Mouse (Mus musculus): ENCODE results near the gene Gm17509. TPM values are rescaled to one million over a fixed set of nuclear protein-coding genes. Genes with fewer than 3 reads are reported as not detected.
A peak's percentile ranks its signal among the peaks of the same experiment; 100 is the strongest.

Gene Gm17509
- polyA plus RNA-seq (2014; fragmentation: Nextera tagmentation; extraction: Ambion mirVana) = 0.09 and 0.38 TPM in 2 replicates

GRCm38 (mm10) chr13:117220501-117221321 is at the start of gene Gm17509:
Gene Gm17509 (minus strand): TSS chr13:117221075.
- peaks cover 8% of the 10 kb centered on the region; the same call in 1 of the 2 replicates for H3K27me3 ChIP-seq (ENCODE audit: control insufficient read depth, insufficient read depth, low read length)
- H3K4me2 ChIP-seq (replicated peaks; ENCODE audit: low read depth, low read length) = peak within 1 kb of the TSS; percentile 94
- no peaks in the 10 kb centered on the region for H3K36me3 ChIP-seq (ENCODE audit: control insufficient read depth, insufficient read depth, low read length)
- peak; percentile 87 for ATAC-seq (ENCODE audit: low FRiP score, low TSS enrichment)
- peak within 1 kb of the TSS; percentile 57 for H3K27ac ChIP-seq (ENCODE audit: low read depth, low read length)
- H3K9ac ChIP-seq (ENCODE audit: low read depth, low read length) = peak within 1 kb of the TSS; percentile 73
- 0 out of 2 replicates have a peak, but pooled peaks cover 3% of the 10 kb centered on the region for H3K4me1 ChIP-seq (ENCODE audit: control insufficient read depth, insufficient read depth, low read length)
- WGBS = under 1% methylated on average over 60 of the region's 67 CpGs
- no peaks in the 10 kb centered on the region for H3K9me3 ChIP-seq (ENCODE audit: control insufficient read depth, low read length)
- peak within 1 kb of the TSS; percentile 58 for H3K4me3 ChIP-seq (ENCODE audit: low read length)

GRCm38 (mm10) chr13:117267963-117268362 is 47.1 kb upstream of the Gm17509 start:
- Histone ChIP-seq H3K27ac (ENCODE audit: low read depth, low read length) (no peak overlapping the region), H3K9me3 (ENCODE audit: control insufficient read depth, low read length) (no peaks in the 10 kb centered on the region), H3K4me3 (ENCODE audit: low read length) (no peak overlapping the region), H3K27me3 (ENCODE audit: control insufficient read depth, insufficient read depth, low read length) (no peaks in the 10 kb centered on the region), H3K36me3 (ENCODE audit: control insufficient read depth, insufficient read depth, low read length) (no peaks in the 10 kb centered on the region), H3K4me1 (ENCODE audit: control insufficient read depth, insufficient read depth, low read length) (no peaks in the 10 kb centered on the region), H3K4me2 (replicated peaks; ENCODE audit: low read depth, low read length) (no peak overlapping the region), H3K9ac (ENCODE audit: low read depth, low read length) (no peak overlapping the region)
- 92% methylated on average over 14 of the region's 14 CpGs for WGBS
- no peak for ATAC-seq (ENCODE audit: low FRiP score, low TSS enrichment)

GRCm38 (mm10) chr13:117266156-117266555 is 45.3 kb upstream of the Gm17509 start:
- H3K9me3 ChIP-seq (ENCODE audit: control insufficient read depth, low read length) = no peaks in the 10 kb centered on the region
- H3K27ac ChIP-seq (ENCODE audit: low read depth, low read length) = no peak overlapping the region
- H3K9ac ChIP-seq (ENCODE audit: low read depth, low read length) = no peak overlapping the region
- H3K4me2 ChIP-seq (replicated peaks; ENCODE audit: low read depth, low read length) = no peak overlapping the region
- no peaks in the 10 kb centered on the region for H3K27me3 ChIP-seq (ENCODE audit: control insufficient read depth, insufficient read depth, low read length)
- H3K4me1 ChIP-seq (ENCODE audit: control insufficient read depth, insufficient read depth, low read length) = no peaks in the 10 kb centered on the region
- WGBS = 74% methylated on average over 2 of the region's 2 CpGs
- H3K4me3 ChIP-seq (ENCODE audit: low read length) = no peak overlapping the region
- no peak for ATAC-seq (ENCODE audit: low FRiP score, low TSS enrichment)
- no peaks in the 10 kb centered on the region for H3K36me3 ChIP-seq (ENCODE audit: control insufficient read depth, insufficient read depth, low read length)

- Histone ChIP-seq H3K9me3 (ENCODE audit: control insufficient read depth, low read length) (no peaks in the 10 kb centered on the region), H3K4me2 (replicated peaks; ENCODE audit: low read depth, low read length) (no peak overlapping the region), H3K4me3 (ENCODE audit: low read length) (no peak overlapping the region), H3K9ac (ENCODE audit: low read depth, low read length) (no peak overlapping the region), H3K27ac (ENCODE audit: low read depth, low read length) (no peak overlapping the region), H3K36me3 (ENCODE audit: control insufficient read depth, insufficient read depth, low read length) (no peaks in the 10 kb centered on the region), H3K4me1 (ENCODE audit: control insufficient read depth, insufficient read depth, low read length) (no peaks in the 10 kb centered on the region), H3K27me3 (ENCODE audit: control insufficient read depth, insufficient read depth, low read length) (no peaks in the 10 kb centered on the region)
- no peak for ATAC-seq (ENCODE audit: low FRiP score, low TSS enrichment)
- 90% methylated on average over 4 of the region's 4 CpGs for whole genome bisulfite sequencing
These were observed 39.8 kb upstream of the Gm17509 start for GRCm38 (mm10) chr13:117260704-117261103.

- no peaks in the 10 kb centered on the region for H3K27me3 ChIP-seq (ENCODE audit: control insufficient read depth, insufficient read depth, low read length)
- no peaks in the 10 kb centered on the region for H3K36me3 ChIP-seq (ENCODE audit: control insufficient read depth, insufficient read depth, low read length)
- no peak overlapping the region for H3K9ac ChIP-seq (ENCODE audit: low read depth, low read length)
- no peak overlapping the region for H3K4me2 ChIP-seq (replicated peaks; ENCODE audit: low read depth, low read length)
- WGBS = 90% methylated on average over 5 of the region's 5 CpGs
- no peaks in the 10 kb centered on the region for H3K9me3 ChIP-seq (ENCODE audit: control insufficient read depth, low read length)
- no peak overlapping the region for H3K27ac ChIP-seq (ENCODE audit: low read depth, low read length)
- no peaks in the 10 kb centered on the region for H3K4me1 ChIP-seq (ENCODE audit: control insufficient read depth, insufficient read depth, low read length)
- ATAC-seq (ENCODE audit: low FRiP score, low TSS enrichment) = no peak
- no peak overlapping the region for H3K4me3 ChIP-seq (ENCODE audit: low read length)
These were observed 21.7 kb upstream of the Gm17509 start for GRCm38 (mm10) chr13:117242621-117243020.

GRCm38 (mm10) chr13:117242063-117242462 is 21.2 kb upstream of the Gm17509 start:
- Histone ChIP-seq H3K4me3 (ENCODE audit: low read length) (no peak overlapping the region), H3K9ac (ENCODE audit: low read depth, low read length) (no peak overlapping the region), H3K36me3 (ENCODE audit: control insufficient read depth, insufficient read depth, low read length) (no peaks in the 10 kb centered on the region), H3K27ac (ENCODE audit: low read depth, low read length) (no peak overlapping the region), H3K4me1 (ENCODE audit: control insufficient read depth, insufficient read depth, low read length) (no peaks in the 10 kb centered on the region), H3K4me2 (replicated peaks; ENCODE audit: low read depth, low read length) (no peak overlapping the region), H3K27me3 (ENCODE audit: control insufficient read depth, insufficient read depth, low read length) (no peaks in the 10 kb centered on the region), H3K9me3 (ENCODE audit: control insufficient read depth, low read length) (no peaks in the 10 kb centered on the region)
- WGBS = 91% methylated on average over 3 of the region's 3 CpGs
- no peak for ATAC-seq (ENCODE audit: low FRiP score, low TSS enrichment)

- H3K9me3 ChIP-seq (ENCODE audit: control insufficient read depth, low read length) = no peaks in the 10 kb centered on the region
- no peak overlapping the region for H3K27ac ChIP-seq (ENCODE audit: low read depth, low read length)
- no peak overlapping the region for H3K9ac ChIP-seq (ENCODE audit: low read depth, low read length)
- WGBS = 87% methylated on average over 4 of the region's 4 CpGs
- H3K4me2 ChIP-seq (replicated peaks; ENCODE audit: low read depth, low read length) = no peak overlapping the region
- no peak overlapping the region for H3K4me3 ChIP-seq (ENCODE audit: low read length)
- H3K4me1 ChIP-seq (ENCODE audit: control insufficient read depth, insufficient read depth, low read length) = 0 out of 2 replicates have a peak, but pooled peaks cover 4% of the 10 kb centered on the region
- no peaks in the 10 kb centered on the region for H3K27me3 ChIP-seq (ENCODE audit: control insufficient read depth, insufficient read depth, low read length)
- ATAC-seq (ENCODE audit: low FRiP score, low TSS enrichment) = no peak
- no peaks in the 10 kb centered on the region for H3K36me3 ChIP-seq (ENCODE audit: control insufficient read depth, insufficient read depth, low read length)
These were observed 16.2 kb upstream of the Gm17509 start for GRCm38 (mm10) chr13:117237111-117237510.

- no peak overlapping the region for H3K4me3 ChIP-seq (ENCODE audit: low read length)
- no peak overlapping the region for H3K9ac ChIP-seq (ENCODE audit: low read depth, low read length)
- WGBS = 27% methylated on average over 11 of the region's 11 CpGs
- H3K27me3 ChIP-seq (ENCODE audit: control insufficient read depth, insufficient read depth, low read length) = no peaks in the 10 kb centered on the region
- H3K4me1 ChIP-seq (ENCODE audit: control insufficient read depth, insufficient read depth, low read length) = 0 out of 2 replicates have a peak, but pooled peaks cover 4% of the 10 kb centered on the region
- peak; percentile 84 for ATAC-seq (ENCODE audit: low FRiP score, low TSS enrichment)
- H3K36me3 ChIP-seq (ENCODE audit: control insufficient read depth, insufficient read depth, low read length) = no peaks in the 10 kb centered on the region
- no peak overlapping the region for H3K27ac ChIP-seq (ENCODE audit: low read depth, low read length)
- H3K9me3 ChIP-seq (ENCODE audit: control insufficient read depth, low read length) = no peaks in the 10 kb centered on the region
- no peak overlapping the region for H3K4me2 ChIP-seq (replicated peaks; ENCODE audit: low read depth, low read length)
These were observed 14.8 kb upstream of the Gm17509 start for GRCm38 (mm10) chr13:117235530-117236212.

- Histone ChIP-seq H3K9ac (ENCODE audit: low read depth, low read length) (no peak overlapping the region), H3K27me3 (ENCODE audit: control insufficient read depth, insufficient read depth, low read length) (no peaks in the 10 kb centered on the region), H3K4me2 (replicated peaks; ENCODE audit: low read depth, low read length) (no peak overlapping the region), H3K4me1 (ENCODE audit: control insufficient read depth, insufficient read depth, low read length) (0 out of 2 replicates have a peak, but pooled peaks cover 4% of the 10 kb centered on the region), H3K4me3 (ENCODE audit: low read length) (no peak overlapping the region), H3K9me3 (ENCODE audit: control insufficient read depth, low read length) (no peaks in the 10 kb centered on the region), H3K27ac (ENCODE audit: low read depth, low read length) (no peak overlapping the region), H3K36me3 (ENCODE audit: control insufficient read depth, insufficient read depth, low read length) (no peaks in the 10 kb centered on the region)
- 66% methylated on average over 7 of the region's 7 CpGs for WGBS
- no peak for ATAC-seq (ENCODE audit: low FRiP score, low TSS enrichment)
These were observed 13.6 kb upstream of the Gm17509 start for GRCm38 (mm10) chr13:117234486-117234885.

All from kidney, embryonic 14.5 days (tissue).